Mouse (Mus musculus): ENCODE results near the gene Cog1. TPM values are rescaled to one million over a fixed set of nuclear protein-coding genes. Genes with fewer than 3 reads are reported as not detected.

Cog1 gene
- polyA plus RNA-seq, 1 experiment, result 49.9 TPM

DNA sequence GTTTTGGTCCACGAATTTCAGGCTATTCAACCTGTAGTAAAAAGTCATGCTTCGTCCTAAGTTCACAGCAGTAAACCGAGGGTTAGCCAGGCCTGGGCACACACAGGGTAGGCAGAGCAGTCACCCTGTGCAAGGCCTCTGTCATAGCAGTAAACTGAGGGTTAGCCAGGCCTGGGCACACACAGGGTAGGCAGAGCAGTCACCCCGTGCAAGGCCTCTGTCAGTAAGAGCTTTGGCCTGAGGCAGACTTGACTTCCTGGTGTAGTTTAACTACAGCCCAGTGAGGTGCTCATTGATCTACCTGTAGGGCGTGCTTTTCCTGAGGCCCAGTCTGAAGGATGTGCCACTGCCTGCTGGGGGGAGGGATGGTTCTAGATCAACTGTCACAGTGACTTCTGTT lies 42.3 kb downstream of the Cog1 start:
- Histone ChIP-seq H3K4me3 (ENCODE audit: insufficient read depth, low read length) (no peak overlapping the region), H3K27ac (ENCODE audit: insufficient read depth, low read depth, low read length) (no peak overlapping the region), H3K4me1 (ENCODE audit: control insufficient read depth, insufficient read depth, low read length) (peaks cover 13% of the 10 kb centered on the region)
- TF ChIP-seq POLR2A (IDR thresholded peaks at IDR 0.05; ENCODE audit: borderline replicate concordance, low read depth, low read length), result no peak
- no peak for TF ChIP-seq CTCF (IDR thresholded peaks at IDR 0.05; ENCODE audit: low read depth, low read length)

DNA sequence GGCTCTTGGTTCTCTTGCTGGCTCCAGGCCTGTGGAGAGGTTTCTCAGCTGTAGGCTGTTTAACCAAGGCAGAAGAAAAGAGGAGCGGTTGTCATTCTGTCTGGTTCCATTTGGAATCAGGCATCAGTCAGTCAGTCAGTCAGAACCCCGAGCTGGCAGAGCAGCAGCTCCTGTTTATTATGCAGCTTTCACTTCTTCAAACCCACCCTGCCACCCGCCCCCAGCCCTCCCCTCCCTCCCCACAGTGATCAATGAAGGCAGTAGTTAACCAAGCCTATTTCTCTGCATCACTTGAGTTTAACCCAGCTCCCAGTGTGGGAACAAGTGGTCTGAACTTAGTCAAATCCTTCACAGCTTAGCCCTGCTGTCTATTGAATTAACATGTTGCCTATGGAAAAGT lies 42.9 kb downstream of the Cog1 start:
- no peak overlapping the region for H3K27ac ChIP-seq (ENCODE audit: insufficient read depth, low read depth, low read length)
- H3K4me1 ChIP-seq (ENCODE audit: control insufficient read depth, insufficient read depth, low read length), result peaks cover 8% of the 10 kb centered on the region
- H3K4me3 ChIP-seq (ENCODE audit: insufficient read depth, low read length), result no peak overlapping the region
- TF ChIP-seq POLR2A (IDR thresholded peaks at IDR 0.05; ENCODE audit: borderline replicate concordance, low read depth, low read length) (no peak), CTCF (IDR thresholded peaks at IDR 0.05; ENCODE audit: low read depth, low read length) (no peak)

DNA sequence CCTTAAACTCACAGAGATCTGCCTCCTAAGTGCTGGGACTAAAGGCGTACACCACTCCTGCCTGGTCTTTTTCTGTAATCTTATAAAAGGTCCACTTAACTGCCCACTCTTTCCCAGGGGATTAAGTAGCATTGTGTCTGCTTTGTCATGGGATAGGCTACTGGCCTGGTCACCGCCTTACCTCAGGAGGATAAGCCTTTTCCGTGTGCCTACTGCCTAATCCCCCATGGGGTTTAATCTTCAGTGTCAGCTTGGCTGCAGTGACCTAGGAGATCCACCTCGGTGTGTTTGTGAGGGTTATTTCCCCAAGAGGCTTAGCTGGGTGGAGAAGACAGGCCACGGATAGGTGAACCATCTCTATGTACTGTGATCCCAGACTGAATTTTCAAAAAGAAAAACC lies 48.6 kb downstream of the Cog1 start:
- Histone ChIP-seq H3K27ac (ENCODE audit: insufficient read depth, low read depth, low read length) (no peak overlapping the region), H3K4me3 (ENCODE audit: insufficient read depth, low read length) (no peak overlapping the region), H3K4me1 (ENCODE audit: control insufficient read depth, insufficient read depth, low read length) (no peaks in the 10 kb centered on the region)
- TF ChIP-seq CTCF (IDR thresholded peaks at IDR 0.05; ENCODE audit: low read depth, low read length) (no peak), POLR2A (IDR thresholded peaks at IDR 0.05; ENCODE audit: borderline replicate concordance, low read depth, low read length) (no peak)

DNA sequence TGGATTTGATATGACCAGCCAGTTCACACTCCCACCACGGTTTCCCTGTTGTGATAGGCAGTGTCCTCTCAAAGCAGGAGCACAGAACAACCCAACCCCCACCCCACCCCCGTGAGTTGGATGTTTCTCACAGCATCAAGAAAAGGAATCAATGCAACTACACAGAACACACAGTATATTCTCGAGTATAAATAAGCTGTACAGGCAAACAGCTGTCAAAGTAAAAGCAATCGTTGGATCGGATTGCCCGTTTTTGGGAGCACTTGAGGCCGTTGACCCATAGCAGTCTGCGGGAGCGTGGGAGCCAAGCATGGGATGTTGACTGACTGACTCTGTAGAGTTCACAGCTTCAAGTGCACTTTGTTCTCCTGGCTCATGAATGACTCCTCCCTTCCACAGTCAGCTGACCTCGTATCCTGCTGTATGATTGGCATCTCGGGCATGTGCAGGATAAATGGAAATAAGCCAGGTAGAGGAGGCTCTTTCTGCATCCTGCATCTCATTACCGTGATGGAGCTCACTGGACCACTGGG lies 49.1 kb downstream of the Cog1 start:
- no peak overlapping the region for H3K4me3 ChIP-seq (ENCODE audit: insufficient read depth, low read length)
- H3K27ac ChIP-seq (ENCODE audit: insufficient read depth, low read depth, low read length), result no peak overlapping the region
- TF ChIP-seq POLR2A (IDR thresholded peaks at IDR 0.05; ENCODE audit: borderline replicate concordance, low read depth, low read length), result no peak
- TF ChIP-seq CTCF (IDR thresholded peaks at IDR 0.05; ENCODE audit: low read depth, low read length), result no peak
- no peaks in the 10 kb centered on the region for H3K4me1 ChIP-seq (ENCODE audit: control insufficient read depth, insufficient read depth, low read length)

DNA sequence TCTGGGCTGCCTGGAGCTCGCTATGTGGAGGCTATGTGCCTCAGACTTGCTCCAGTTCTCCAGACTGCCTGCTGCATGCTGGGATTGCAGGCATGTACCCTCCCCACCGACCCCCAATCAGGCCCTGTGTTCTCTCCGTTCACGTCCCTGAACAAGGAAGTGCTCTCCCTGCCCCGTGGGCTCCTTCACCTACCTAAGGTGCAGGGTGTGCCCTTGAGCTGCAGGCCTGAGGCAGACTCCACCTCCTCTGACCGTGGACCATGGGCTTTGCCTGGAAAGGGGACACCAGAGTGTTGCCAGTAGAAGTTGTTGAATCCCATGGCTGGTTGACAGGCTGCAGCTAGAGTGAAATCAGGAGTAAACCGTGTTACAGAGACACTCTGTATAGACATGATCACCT lies 50.7 kb downstream of the Cog1 start:
- Histone ChIP-seq H3K27ac (ENCODE audit: insufficient read depth, low read depth, low read length) (no peak overlapping the region), H3K4me3 (ENCODE audit: insufficient read depth, low read length) (no peak overlapping the region), H3K4me1 (ENCODE audit: control insufficient read depth, insufficient read depth, low read length) (no peaks in the 10 kb centered on the region)
- no peak for TF ChIP-seq CTCF (IDR thresholded peaks at IDR 0.05; ENCODE audit: low read depth, low read length)
- TF ChIP-seq POLR2A (IDR thresholded peaks at IDR 0.05; ENCODE audit: borderline replicate concordance, low read depth, low read length), result no peak

DNA sequence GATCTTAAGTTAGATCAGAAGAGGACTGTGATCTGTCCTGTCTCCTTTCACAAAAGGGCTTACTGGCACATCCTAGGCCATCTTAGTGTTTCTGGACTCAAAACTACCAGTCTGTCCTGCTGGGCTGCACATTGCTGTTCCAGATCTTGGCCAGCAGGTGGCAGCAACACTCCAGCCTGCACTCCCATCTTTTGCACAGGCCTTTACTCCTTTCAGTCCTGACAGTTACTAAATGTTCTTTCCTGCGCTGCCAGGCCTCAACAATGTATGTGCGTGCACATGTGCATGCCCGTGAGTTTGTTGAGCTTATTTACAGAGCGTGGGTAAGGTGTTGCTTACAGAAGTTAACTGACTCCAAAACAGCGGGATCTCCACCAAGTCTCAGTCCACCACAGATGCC lies 54.8 kb downstream of the Cog1 start:
- Histone ChIP-seq H3K27ac (ENCODE audit: insufficient read depth, low read depth, low read length) (no peak overlapping the region), H3K4me1 (ENCODE audit: control insufficient read depth, insufficient read depth, low read length) (no peaks in the 10 kb centered on the region), H3K4me3 (ENCODE audit: insufficient read depth, low read length) (no peak overlapping the region)
- TF ChIP-seq CTCF (IDR thresholded peaks at IDR 0.05; ENCODE audit: low read depth, low read length), result peak; percentile 97
- TF ChIP-seq POLR2A (IDR thresholded peaks at IDR 0.05; ENCODE audit: borderline replicate concordance, low read depth, low read length), result no peak

DNA sequence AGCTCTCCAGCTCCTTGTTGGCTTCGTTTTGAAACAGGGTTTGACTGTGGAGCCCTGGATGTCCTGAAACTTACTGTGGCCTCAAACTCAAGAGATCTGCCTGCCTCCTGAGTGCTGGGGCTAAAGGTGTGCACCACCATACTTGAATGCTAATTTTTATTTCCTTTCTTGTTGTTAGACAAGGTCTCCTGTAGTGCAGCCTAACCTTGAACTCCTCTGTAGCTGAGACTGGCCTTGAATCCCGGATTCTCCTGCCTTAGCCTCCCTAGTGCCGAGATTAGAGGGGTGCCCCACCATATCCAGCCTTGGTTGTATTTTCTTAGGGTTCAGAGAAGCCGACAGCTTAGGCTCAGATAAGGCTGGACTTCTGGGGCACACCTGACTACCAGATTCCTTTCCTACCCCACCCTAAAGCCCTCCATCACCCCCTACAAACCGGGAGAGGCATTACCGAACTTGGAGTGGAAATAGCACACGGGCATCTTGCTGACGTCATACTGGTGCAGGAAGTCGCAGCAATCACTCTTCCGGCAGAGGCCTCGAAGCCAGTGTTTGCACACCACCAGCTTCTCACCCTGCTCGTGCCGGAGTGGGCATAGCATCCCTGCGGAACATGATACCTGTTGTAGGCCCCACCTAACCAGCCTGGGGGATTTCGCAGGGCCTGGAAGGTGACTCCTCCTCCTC lies 57.1 kb downstream of the Cog1 start:
- Histone ChIP-seq H3K27ac (ENCODE audit: insufficient read depth, low read depth, low read length) (no peak overlapping the region), H3K4me3 (ENCODE audit: insufficient read depth, low read length) (no peak overlapping the region), H3K4me1 (ENCODE audit: control insufficient read depth, insufficient read depth, low read length) (no peaks in the 10 kb centered on the region)
- no peak for TF ChIP-seq CTCF (IDR thresholded peaks at IDR 0.05; ENCODE audit: low read depth, low read length)
- no peak for TF ChIP-seq POLR2A (IDR thresholded peaks at IDR 0.05; ENCODE audit: borderline replicate concordance, low read depth, low read length)

DNA sequence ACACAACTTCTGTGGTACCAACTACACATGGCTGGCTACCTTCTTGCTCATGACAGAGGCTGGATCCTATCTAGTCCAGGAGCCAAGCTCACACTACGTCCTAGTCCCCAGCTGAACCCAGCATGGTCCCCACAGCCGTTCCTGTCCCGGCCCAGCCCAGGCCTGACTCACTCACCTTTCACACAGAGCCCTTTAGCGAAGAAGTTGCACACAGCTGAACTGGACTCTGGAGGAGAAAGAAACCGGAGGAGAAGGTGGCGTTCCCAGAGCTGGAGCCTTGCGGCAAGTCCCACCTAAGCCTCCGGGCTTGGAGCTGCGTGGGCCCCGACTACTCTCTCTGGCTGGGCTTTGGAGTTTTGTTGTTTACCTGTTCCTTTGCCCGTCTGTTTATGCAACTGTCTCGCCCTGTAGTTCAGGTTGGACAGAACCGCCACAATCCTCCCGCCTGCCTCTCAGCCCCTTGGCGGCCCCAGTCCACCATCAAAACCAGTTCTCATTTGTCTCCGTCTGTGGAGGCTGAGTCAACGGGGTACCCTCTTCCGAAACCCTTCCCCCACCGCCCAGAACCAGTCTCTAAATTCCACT lies 59.8 kb downstream of the Cog1 start:
- H3K27ac ChIP-seq (ENCODE audit: insufficient read depth, low read depth, low read length), result no peak overlapping the region
- no peak for TF ChIP-seq CTCF (IDR thresholded peaks at IDR 0.05; ENCODE audit: low read depth, low read length)
- no peak for TF ChIP-seq POLR2A (IDR thresholded peaks at IDR 0.05; ENCODE audit: borderline replicate concordance, low read depth, low read length)
- no peak overlapping the region for H3K4me3 ChIP-seq (ENCODE audit: insufficient read depth, low read length)
- no peaks in the 10 kb centered on the region; the same call in 1 of the 2 replicates for H3K4me1 ChIP-seq (ENCODE audit: control insufficient read depth, insufficient read depth, low read length)

DNA sequence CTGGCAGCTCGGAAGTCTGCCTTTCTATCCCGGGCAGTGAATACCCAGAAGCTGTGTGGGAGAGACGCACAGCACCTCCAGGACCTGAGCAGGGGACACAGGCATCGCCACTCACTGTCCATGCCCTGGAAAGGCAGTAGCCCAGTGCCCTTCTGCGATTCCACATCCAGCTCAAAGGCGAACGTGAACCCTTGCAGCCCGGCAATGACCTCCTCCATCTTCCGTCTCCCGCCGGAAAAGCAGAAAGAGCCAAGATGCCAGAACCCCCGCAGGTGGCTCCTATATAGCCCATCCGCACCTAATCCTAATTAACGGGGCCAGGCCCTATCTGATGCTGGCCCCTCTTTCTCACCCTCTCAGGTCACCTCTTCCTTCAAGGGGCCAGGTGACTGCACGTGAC lies 60.3 kb downstream of the Cog1 start:
- TF ChIP-seq CTCF (IDR thresholded peaks at IDR 0.05; ENCODE audit: low read depth, low read length), result no peak
- no peak for TF ChIP-seq POLR2A (IDR thresholded peaks at IDR 0.05; ENCODE audit: borderline replicate concordance, low read depth, low read length)
- H3K4me3 ChIP-seq (ENCODE audit: insufficient read depth, low read length), result no peak overlapping the region
- H3K4me1 ChIP-seq (ENCODE audit: control insufficient read depth, insufficient read depth, low read length), result peaks cover 4% of the 10 kb centered on the region
- H3K27ac ChIP-seq (ENCODE audit: insufficient read depth, low read depth, low read length), result no peak overlapping the region

DNA sequence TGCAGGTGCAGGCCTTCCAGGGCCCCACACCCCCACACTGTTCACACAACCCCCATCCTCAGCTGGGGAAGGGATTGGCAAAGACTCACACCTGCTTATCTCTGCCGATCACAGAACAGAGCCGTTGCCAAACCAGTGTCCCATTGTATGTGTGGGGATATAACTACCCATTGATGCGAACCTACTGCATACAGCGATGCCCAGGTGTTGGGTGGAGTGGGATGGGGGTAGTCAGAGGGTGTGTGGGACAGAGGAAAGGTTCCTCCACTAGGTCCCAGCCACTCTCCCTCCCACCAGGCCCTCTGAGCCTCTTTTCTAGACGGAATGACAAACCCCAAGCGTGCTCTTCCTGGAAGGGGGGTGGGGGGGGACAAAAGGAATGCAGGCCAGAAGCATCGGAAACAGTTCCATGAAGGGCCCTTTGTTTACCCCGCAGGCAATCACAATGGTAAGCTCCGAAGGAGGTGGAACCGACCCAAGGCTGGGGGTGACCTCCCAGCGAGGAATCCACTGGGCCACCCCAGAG lies 60.8 kb downstream of the Cog1 start, which contains the start of gene Cpsf4l:
Gene Cpsf4l (minus strand): TSS at position 287 of the 526 bp plus-strand sequence.
- TF ChIP-seq CTCF (IDR thresholded peaks at IDR 0.05; ENCODE audit: low read depth, low read length) (no peak), POLR2A (IDR thresholded peaks at IDR 0.05; ENCODE audit: borderline replicate concordance, low read depth, low read length) (no peak)
- H3K27ac ChIP-seq (ENCODE audit: insufficient read depth, low read depth, low read length), result no peak within 1 kb of the TSS
- H3K4me3 ChIP-seq (ENCODE audit: insufficient read depth, low read length), result no peak within 1 kb of the TSS

More for the DNA sequence above, 60.8 kb downstream of the Cog1 start, which contains the start of gene Cpsf4l:
- H3K4me1 ChIP-seq (ENCODE audit: control insufficient read depth, insufficient read depth, low read length), result peaks cover 7% of the 10 kb centered on the region

Data from bone marrow macrophage, adult 2 months (primary cell).